Mouse (Mus musculus) intestine, postnatal 0 days (tissue): Measurements from ENCODE around the gene Gm4792. TPM values are rescaled to one million over a fixed set of nuclear protein-coding genes. Genes with fewer than 3 reads are reported as not detected.
A peak's percentile ranks its signal among the peaks of the same experiment; 100 is the strongest.

Source experiments
- ATAC-seq: fragments of 200-750 bp; cut with Nextera tagmentation; 2 replicates; pipeline ENCODE4 v1.8.0; 2017; ENCODE audit warnings: mild to moderate bottlenecking, moderate TSS enrichment, moderate library complexity
- H3K27ac ChIP-seq: fragments of 300-500 bp; sonication (generic); 2 replicates; pipeline ENCODE4 v1.5.1; 2014; ENCODE audit warnings: mild to moderate bottlenecking, low read depth, low read length, moderate library complexity
- H3K27me3 ChIP-seq: fragments of 300-500 bp; sonication (generic); replicated peaks from 2 replicates; pipeline ENCODE4 v1.6.1; 2014; ENCODE audit warnings: low read length, mixed read lengths; ENCODE audit not compliant: control insufficient read depth, insufficient read depth
- H3K36me3 ChIP-seq: fragments of 300-500 bp; sonication (generic); 2 replicates; pipeline ENCODE4 v1.6.1; 2014; ENCODE audit warnings: mild to moderate bottlenecking, moderate library complexity; ENCODE audit not compliant: control insufficient read depth, insufficient read depth
- H3K4me1 ChIP-seq: fragments of 300-500 bp; sonication (generic); replicated peaks from 2 replicates; pipeline ENCODE4 v1.6.1; 2014; ENCODE audit warnings: antibody characterized with exemption, low read length, mixed read lengths; ENCODE audit not compliant: control insufficient read depth, insufficient read depth
- H3K4me2 ChIP-seq: fragments of 300-500 bp; sonication (generic); replicated peaks from 2 replicates; pipeline ENCODE4 v1.6.1; 2014; ENCODE audit warnings: low read depth, mild to moderate bottlenecking, moderate library complexity
- H3K4me3 ChIP-seq: fragments of 300-500 bp; sonication (generic); 2 replicates; pipeline ENCODE4 v1.5.1; 2014; ENCODE audit warnings: low read depth, low read length
- H3K9ac ChIP-seq: fragments of 300-500 bp; sonication (generic); 2 replicates; pipeline ENCODE4 v1.6.1; 2014; ENCODE audit warnings: mild to moderate bottlenecking, low read depth, low read length
- H3K9me3 ChIP-seq: fragments of 300-500 bp; sonication (generic); 2 replicates; pipeline ENCODE4 v1.6.1; 2016; ENCODE audit warnings: mixed run types; ENCODE audit not compliant: control insufficient read depth
- CTCF ChIP-seq: sonication (generic); IDR thresholded peaks from 2 replicates; pipeline ENCODE4 v1.5.1; 2016; ENCODE audit warnings: low read depth, mild to moderate bottlenecking, control low read depth, antibody characterized with exemption, moderate library complexity
- WGBS: fragments of 180-500 bp; shearing (Covaris S2); extraction: QIAGEN DNeasy Blood & Tissue Kit; methylation state at CpG from one replicate; pipeline ENCODE4 v1.1.7; 2014; 5-methylcytosine and 5-hydroxymethylcytosine counted together
- polyA plus RNA-seq: library from polyadenylated mRNA; unstranded; fragments of >200 nt; fragmentation: Nextera tagmentation; extraction: Ambion mirVana; gene quantifications from 2 replicates; pipeline ENCODE4 v1.2.1, GENCODE M21; 2015

Gm4792 gene
- polyA plus RNA-seq, 1 experiment from 2014 or later, result not detected

DNA sequence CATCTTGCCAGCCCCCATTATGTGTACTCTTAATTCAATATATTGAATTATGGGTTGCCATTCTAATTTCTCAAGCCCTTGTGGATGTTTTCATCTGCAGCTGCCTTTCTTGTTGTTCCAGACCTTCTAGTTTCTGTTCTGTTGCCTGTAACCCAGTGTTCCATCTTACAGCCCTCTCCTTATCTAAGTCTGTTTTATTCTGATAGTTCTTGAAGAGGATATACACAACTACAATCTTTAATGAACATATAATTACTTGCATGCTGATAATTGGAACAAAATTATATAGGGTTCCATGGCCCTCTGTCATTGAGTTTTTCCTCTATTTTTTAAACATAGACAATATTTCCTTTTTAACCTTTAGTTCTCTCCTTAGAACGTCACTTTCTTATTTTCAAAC, 38.0 kb downstream of the Gm4792 start:
- Histone ChIP-seq H3K27me3 (no peaks in the 10 kb centered on the region), H3K9me3 (no peaks in the 10 kb centered on the region), H3K4me1 (no peaks in the 10 kb centered on the region), H3K4me3 (no peak overlapping the region), H3K36me3 (no peaks in the 10 kb centered on the region), H3K27ac (no peak overlapping the region), H3K4me2 (no peak overlapping the region), H3K9ac (no peak overlapping the region)
- 75% methylated on average over 1 of the region's 1 CpGs for WGBS
- TF ChIP-seq CTCF, result no peak
- ATAC-seq, result no peak

GRCm38 (mm10) chr10:94256518-94256917, 42.0 kb downstream of the Gm4792 start:
- Histone ChIP-seq H3K4me1 (no peaks in the 10 kb centered on the region), H3K4me3 (no peak overlapping the region), H3K4me2 (no peak overlapping the region), H3K27me3 (no peaks in the 10 kb centered on the region), H3K9ac (no peak overlapping the region), H3K36me3 (no peaks in the 10 kb centered on the region), H3K9me3 (no peaks in the 10 kb centered on the region), H3K27ac (no peak overlapping the region)
- no peak for TF ChIP-seq CTCF
- no peak for ATAC-seq
- WGBS, result 83% methylated on average over 4 of the region's 4 CpGs

GRCm38 (mm10) chr10:94255744-94256143, 42.8 kb downstream of the Gm4792 start:
- Histone ChIP-seq H3K9me3 (no peaks in the 10 kb centered on the region), H3K4me3 (no peak overlapping the region), H3K4me1 (no peaks in the 10 kb centered on the region), H3K36me3 (no peaks in the 10 kb centered on the region), H3K27me3 (no peaks in the 10 kb centered on the region), H3K4me2 (no peak overlapping the region), H3K27ac (no peak overlapping the region), H3K9ac (no peak overlapping the region)
- TF ChIP-seq CTCF, result no peak
- no peak for ATAC-seq
- 76% methylated on average over 6 of the region's 6 CpGs for WGBS

DNA sequence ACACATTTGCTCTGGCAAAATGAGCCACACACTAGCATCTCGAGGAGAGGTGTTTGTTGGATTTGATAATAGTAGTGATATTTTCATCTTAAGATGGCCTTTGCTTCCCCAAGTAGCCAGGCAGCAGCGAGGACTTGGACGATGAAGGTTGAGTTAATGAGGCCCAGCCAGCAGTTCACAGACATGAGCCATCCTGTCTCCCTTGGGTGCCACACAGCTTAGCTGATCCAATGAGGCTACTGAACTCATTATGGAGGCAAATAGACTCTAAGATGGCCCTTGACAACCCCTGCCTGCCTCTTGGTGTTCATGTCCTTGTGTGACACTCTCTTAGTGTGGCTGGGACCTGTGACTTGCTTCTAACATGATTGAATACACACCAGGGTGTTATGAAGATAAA, 43.7 kb downstream of the Gm4792 start:
- no peak for ATAC-seq
- no peak overlapping the region for H3K4me3 ChIP-seq
- no peaks in the 10 kb centered on the region for H3K27me3 ChIP-seq
- no peak overlapping the region for H3K27ac ChIP-seq
- no peaks in the 10 kb centered on the region for H3K9me3 ChIP-seq
- H3K9ac ChIP-seq, result no peak overlapping the region
- 55% methylated on average over 3 of the region's 3 CpGs for WGBS
- H3K4me2 ChIP-seq, result no peak overlapping the region
- no peaks in the 10 kb centered on the region for H3K4me1 ChIP-seq
- H3K36me3 ChIP-seq, result no peaks in the 10 kb centered on the region
- no peak for TF ChIP-seq CTCF

DNA sequence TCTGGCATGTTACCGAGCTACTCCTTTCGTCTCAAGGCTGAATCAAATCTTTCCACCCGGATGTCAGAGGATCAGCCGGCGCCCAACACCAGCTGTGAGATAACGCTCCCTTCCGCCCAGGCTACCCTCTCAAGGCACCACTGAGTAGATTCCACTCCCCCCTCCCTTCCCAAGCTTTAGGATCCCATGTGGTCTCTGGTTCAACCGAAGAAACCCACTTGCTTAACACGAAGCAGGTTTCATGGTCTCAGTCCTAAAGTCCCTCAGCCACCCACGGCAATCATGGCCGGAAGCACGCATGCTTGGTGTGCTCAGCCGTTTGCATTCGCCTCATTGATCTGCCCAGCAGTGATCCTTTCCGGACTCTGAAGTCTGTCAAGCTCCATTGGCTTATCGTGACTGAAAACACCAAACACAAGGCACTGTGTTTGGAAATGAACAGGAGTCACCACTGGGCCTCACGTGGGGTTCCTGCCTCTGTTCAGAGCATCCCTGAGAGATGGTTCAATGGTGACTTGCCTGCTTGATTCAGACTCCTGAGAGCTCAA, 45.2 kb downstream of the Gm4792 start:
- no peak overlapping the region for H3K9ac ChIP-seq
- no peak for TF ChIP-seq CTCF
- no peak overlapping the region for H3K4me3 ChIP-seq
- no peaks in the 10 kb centered on the region for H3K4me1 ChIP-seq
- 87% methylated on average over 17 of the region's 17 CpGs for WGBS
- H3K27me3 ChIP-seq, result no peaks in the 10 kb centered on the region
- H3K27ac ChIP-seq, result no peak overlapping the region
- H3K9me3 ChIP-seq, result no peaks in the 10 kb centered on the region
- ATAC-seq, result no peak
- H3K36me3 ChIP-seq, result no peaks in the 10 kb centered on the region
- H3K4me2 ChIP-seq, result no peak overlapping the region

DNA sequence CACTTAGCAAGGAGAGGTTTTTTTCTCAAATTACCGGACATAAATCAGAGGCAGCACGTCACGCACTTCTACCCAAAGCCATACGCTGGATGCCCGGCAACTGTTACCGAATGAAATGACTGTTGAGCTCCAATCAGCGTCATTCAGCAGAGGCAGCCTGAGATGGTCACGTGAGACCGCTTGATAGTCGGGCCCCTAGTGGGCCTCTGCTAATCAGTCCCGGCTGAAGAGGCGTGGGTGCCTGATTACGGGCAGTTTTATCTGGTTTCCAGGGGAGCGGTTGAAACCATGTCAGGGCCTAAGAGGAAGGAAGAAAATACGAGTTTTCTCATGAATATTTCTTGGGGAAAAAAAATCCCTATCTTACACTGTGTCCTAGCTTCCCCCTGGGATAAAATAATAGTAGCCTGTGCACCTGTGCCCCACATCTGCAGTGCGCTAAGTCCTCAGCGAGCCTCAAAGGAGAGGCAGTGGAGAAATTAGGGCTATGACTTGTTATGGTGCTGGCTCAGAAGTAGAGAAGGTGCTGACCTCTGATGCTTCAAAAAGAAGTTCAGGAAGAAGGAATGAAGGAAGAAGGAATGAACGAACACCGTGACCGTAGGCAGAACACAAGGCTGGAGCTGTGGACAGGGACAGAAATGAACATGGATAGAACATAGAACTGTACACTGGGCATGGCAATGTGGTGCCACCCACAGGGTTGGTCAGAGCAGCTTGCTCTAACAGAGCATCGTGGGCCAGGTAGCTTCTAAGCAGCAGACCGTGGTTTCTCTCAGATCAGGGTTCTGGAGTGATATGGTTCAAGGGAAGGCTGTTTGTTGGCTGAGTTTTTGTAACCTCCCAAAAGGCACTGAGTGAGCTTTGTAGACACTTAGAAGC, 48.7 kb downstream of the Gm4792 start:
- H3K9me3 ChIP-seq, result no peaks in the 10 kb centered on the region
- 33% methylated on average over 22 of the region's 22 CpGs for WGBS

More for the DNA sequence above, 48.7 kb downstream of the Gm4792 start:
- 0 out of 2 replicates have a peak, but pooled peaks have one; percentile 11 for TF ChIP-seq CTCF
- H3K4me2 ChIP-seq, result peak overlapping the region; percentile 35
- no peaks in the 10 kb centered on the region for H3K36me3 ChIP-seq
- ATAC-seq, result peak; percentile 96
- no peaks in the 10 kb centered on the region for H3K4me1 ChIP-seq
- H3K9ac ChIP-seq, result no peak overlapping the region
- peak overlapping the region; percentile 35; the same call in 1 of the 2 replicates for H3K27ac ChIP-seq
- no peak overlapping the region for H3K4me3 ChIP-seq
- H3K27me3 ChIP-seq, result no peaks in the 10 kb centered on the region
